Mouse (Mus musculus) frontal cortex, adult 2 months (tissue): ENCODE results near the gene Rnf38. TPM values are rescaled to one million over a fixed set of nuclear protein-coding genes. Genes with fewer than 3 reads are reported as not detected.

Experiments used
- polyA plus RNA-seq: library from polyadenylated mRNA; depleted of rRNA; stranded (reverse); fragments of >200 nt; gene quantifications from 2 replicates; pipeline ENCODE4 v1.2.3, GENCODE M21; 2012; rRNA removed

The Rnf38 gene
- polyA plus RNA-seq, 1 experiment: 71.8 TPM

Other genes starting within 250 kb of the Rnf38 start
- gene Clta, start 229.3 kb downstream of the Rnf38 start, polyA plus RNA-seq: 440 and 454 TPM in 2 replicates
- 18.7 and 20.6 TPM in 2 replicates for gene Gne, start 149.6 kb downstream of the Rnf38 start, polyA plus RNA-seq
- gene Melk, start 67.1 kb upstream of the Rnf38 start, polyA plus RNA-seq: 0.52 and 0.84 TPM in 2 replicates